Mouse (Mus musculus) stomach, postnatal 0 days (tissue): Measurements from ENCODE around the gene Nup133.

Experiments
- CTCF ChIP-seq: IDR thresholded peaks from 2 replicates; pipeline ENCODE4 v1.5.1; 2016; ENCODE audit warnings: antibody characterized with exemption, low read depth, mild to moderate bottlenecking, moderate library complexity
- EP300 ChIP-seq: optimal IDR thresholded peaks from 2 replicates; pipeline ENCODE3; 2016; ENCODE audit warnings: antibody characterized with exemption

DNA sequence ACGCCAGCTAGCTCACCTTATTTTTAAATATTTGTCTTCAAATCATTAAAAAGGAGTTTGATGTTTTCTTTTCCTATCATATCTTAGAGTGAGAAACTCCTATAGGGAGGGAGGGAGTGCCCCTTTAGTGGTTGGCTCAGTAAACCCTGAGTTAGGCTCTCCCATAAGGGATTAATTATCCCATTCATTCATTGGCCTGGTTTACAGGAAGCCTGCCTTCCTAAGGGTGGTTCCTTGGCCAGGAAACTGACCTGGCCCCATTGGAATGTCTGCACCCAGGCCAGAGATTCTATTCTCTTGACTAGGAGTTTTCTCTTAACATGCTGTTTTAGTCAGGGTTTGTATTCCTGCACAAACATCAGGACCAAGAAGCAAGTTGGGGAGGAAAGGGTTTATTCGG, 61.1 kb downstream of the Nup133 start:
- TF ChIP-seq CTCF (no peak), EP300 (no peak)
